Mouse (Mus musculus) heart, postnatal 0 days (tissue): ENCODE results near the gene Ttc25.

ENCODE experiments used
- CTCF ChIP-seq: IDR thresholded peaks from 2 replicates; pipeline ENCODE4 v1.5.1; 2016; ENCODE audit warnings: antibody characterized with exemption, control low read depth, low read depth
- EP300 ChIP-seq: IDR thresholded peaks from 2 replicates; pipeline ENCODE4 v1.6.1; 2016; ENCODE audit warnings: antibody characterized with exemption, low read depth

GRCm38 (mm10) chr11:100564703-100565102 is 19.3 kb downstream of the Ttc25 start:
- TF ChIP-seq CTCF (no peak), EP300 (no peak)
